Mouse (Mus musculus): ENCODE results near the gene Stk25.

GRCm38 (mm10) chr1:93609762-93610161 lies 48.7 kb downstream of the Stk25 start:
- TF ChIP-seq POLR2A (IDR thresholded peaks at IDR 0.05; ENCODE audit: insufficient read depth, low read depth, low read length) (no peak), CTCF (IDR thresholded peaks at IDR 0.05) (no peak)
